Mouse (Mus musculus): ENCODE data around the gene Tmem86b.

The Tmem86b gene

DNA sequence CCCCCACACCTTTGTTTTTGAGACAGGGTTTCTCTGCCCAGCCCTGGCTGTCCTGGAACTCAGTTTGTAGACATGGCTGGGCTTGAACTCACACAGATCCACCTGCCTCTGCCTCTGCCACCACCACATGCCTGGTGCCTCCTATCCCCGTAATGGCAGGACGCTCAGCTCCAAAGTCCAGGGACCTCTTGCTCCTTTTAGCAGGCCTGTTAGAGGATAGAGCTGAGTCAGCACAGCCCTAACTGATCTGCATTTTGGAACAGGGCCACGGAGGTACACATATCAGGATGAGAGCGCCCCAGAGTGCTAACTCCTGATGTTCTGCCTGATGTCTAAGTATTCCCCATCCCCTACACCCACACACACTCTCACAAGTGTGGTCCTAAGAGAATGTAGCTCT is at the start of gene Tmem86b:
Tmem86b (minus strand) TSS at position 392 of the 400 bp plus-strand sequence.
- no peak for DNase-seq (ENCODE audit: low read depth, low spot score)
- Histone ChIP-seq H3K36me3 (ENCODE audit: control insufficient read depth, insufficient read depth, low read length, poor library complexity, severe bottlenecking) (peaks cover 25% of the 10 kb centered on the region), H3K27me3 (ENCODE audit: control insufficient read depth, insufficient read depth, low read length, poor library complexity, severe bottlenecking) (no peaks in the 10 kb centered on the region)

DNA sequence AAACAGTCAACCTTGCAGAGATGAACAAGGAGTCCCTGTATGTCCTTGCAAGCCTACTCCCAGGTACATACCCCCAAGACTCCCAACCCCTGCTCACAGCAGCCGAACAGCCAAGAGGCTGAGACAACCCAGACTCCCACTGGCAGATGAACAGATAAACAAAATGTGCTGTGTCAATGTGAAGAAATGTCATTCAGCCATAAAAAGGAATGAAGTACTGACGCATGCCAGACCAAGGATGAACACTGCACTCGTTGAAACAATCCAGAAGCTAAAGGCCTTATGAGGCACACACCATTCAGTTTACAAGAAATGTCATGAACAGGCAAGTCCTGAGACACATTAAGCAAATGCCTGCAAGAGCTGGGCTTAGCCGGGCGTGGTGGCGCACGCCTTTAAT is 44.0 kb upstream of the Tmem86b start:
- no peaks in the 10 kb centered on the region; the same call in none of the 2 replicates for H3K36me3 ChIP-seq (ENCODE audit: control insufficient read depth, insufficient read depth, low read length, poor library complexity, severe bottlenecking)
- H3K27me3 ChIP-seq (ENCODE audit: control insufficient read depth, insufficient read depth, low read length, poor library complexity, severe bottlenecking): no peaks in the 10 kb centered on the region
- DNase-seq (ENCODE audit: low read depth, low spot score): no peak

DNA sequence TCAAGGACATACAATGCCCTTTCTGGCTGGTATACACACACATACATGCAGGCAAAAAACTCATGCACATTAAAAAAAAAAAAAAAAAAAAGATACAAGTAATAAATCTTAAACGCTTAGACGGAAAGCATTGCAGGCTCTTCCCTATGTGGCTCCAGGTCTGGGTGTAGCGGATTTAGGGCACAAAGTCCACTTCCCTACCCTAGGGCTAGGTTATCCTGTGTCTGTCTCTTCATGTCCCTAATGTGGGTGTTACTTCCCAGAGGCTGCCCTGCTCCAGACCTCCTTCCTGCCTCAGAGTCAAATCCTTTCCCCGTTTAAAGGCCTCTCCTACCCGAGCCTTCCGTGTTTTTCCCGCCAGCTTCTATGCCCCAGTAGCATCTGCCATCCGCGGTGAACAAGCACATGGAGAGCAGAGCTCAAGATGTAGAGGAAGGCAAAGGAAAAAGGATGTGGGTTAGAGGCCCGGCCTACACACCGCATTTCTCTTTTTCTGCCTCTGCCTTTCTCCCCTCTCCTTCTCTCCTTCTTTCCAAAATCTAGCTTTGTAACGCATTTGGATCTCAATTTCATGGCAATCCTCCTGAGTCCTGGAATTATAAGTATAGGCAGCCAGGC is 43.0 kb upstream of the Tmem86b start:
- no peak for DNase-seq (ENCODE audit: low read depth, low spot score)
- H3K36me3 ChIP-seq (ENCODE audit: control insufficient read depth, insufficient read depth, low read length, poor library complexity, severe bottlenecking): no peaks in the 10 kb centered on the region; the same call in none of the 2 replicates
- H3K27me3 ChIP-seq (ENCODE audit: control insufficient read depth, insufficient read depth, low read length, poor library complexity, severe bottlenecking): no peaks in the 10 kb centered on the region

DNA sequence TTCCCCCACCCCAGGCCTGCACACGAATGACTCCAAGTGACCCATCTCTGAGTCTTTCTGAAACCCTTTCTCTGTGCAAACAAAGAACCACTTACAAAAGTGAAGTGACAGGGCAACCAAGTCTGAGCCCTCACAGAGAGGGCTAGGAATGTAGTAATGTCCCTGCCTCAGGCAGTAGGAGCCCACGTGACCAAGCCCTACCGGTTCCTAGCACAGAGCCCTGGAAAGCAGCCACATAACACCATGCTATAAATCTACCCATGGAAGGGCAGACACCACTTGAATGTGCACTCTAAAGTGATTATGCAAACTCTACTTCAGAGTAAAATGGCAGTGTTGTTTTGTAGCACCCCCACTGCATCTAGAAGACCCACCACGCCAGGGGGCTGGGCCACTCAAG is 40.7 kb upstream of the Tmem86b start:
- Histone ChIP-seq H3K27me3 (ENCODE audit: control insufficient read depth, insufficient read depth, low read length, poor library complexity, severe bottlenecking) (no peaks in the 10 kb centered on the region), H3K36me3 (ENCODE audit: control insufficient read depth, insufficient read depth, low read length, poor library complexity, severe bottlenecking) (no peaks in the 10 kb centered on the region; the same call in none of the 2 replicates)
- no peak for DNase-seq (ENCODE audit: low read depth, low spot score)

DNA sequence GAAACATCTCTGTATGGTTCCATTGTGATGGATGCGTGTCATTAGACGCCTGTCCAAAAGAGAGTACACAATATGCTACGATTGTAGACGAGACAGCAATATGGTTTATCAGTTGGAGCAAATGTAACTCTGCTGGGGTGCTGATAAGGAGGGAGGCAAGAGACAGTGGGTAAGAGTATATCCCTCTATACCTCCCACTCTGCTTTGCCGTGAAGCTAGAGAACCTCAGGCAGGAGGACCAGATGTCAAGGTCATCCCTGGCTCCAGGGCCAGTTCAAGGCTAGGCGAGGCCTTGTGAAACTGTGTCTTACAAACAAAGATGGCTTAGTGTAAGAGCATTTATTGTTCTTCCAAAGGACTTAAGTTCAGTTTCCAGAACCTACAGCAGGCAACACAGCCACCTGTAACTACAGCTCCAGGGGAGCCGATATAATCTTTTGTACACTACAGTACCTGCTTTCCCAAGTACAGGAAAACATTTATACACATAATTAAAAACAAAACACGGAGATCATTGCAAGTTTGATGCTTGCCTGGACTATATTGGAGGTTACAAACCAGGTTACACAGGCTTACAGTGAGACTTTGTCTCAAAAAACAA is 39.5 kb upstream of the Tmem86b start:
- H3K27me3 ChIP-seq (ENCODE audit: control insufficient read depth, insufficient read depth, low read length, poor library complexity, severe bottlenecking): no peaks in the 10 kb centered on the region
- H3K36me3 ChIP-seq (ENCODE audit: control insufficient read depth, insufficient read depth, low read length, poor library complexity, severe bottlenecking): no peaks in the 10 kb centered on the region; the same call in 1 of the 2 replicates
- DNase-seq (ENCODE audit: low read depth, low spot score): no peak

DNA sequence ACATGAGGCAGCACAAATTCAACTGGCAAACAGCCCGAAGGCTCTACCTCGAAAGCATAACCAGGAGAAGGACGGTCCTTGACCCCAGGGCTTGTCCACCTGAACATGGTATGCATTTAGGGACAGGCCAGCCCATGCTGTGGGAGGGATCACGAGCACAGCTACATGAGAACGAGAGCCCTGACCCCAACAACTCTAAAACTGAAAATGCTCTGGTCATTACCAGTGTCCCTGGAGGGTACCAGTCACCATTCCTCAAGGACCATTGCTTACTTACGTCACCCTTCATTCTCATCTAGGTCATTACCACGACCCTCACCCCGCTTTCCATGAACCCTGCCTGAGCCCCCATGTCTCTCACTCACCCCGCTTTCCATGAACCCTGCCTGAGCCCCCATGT is 37.9 kb upstream of the Tmem86b start:
- Histone ChIP-seq H3K36me3 (ENCODE audit: control insufficient read depth, insufficient read depth, low read length, poor library complexity, severe bottlenecking) (no peaks in the 10 kb centered on the region; the same call in 1 of the 2 replicates), H3K27me3 (ENCODE audit: control insufficient read depth, insufficient read depth, low read length, poor library complexity, severe bottlenecking) (no peaks in the 10 kb centered on the region)
- DNase-seq (ENCODE audit: low read depth, low spot score): no peak

DNA sequence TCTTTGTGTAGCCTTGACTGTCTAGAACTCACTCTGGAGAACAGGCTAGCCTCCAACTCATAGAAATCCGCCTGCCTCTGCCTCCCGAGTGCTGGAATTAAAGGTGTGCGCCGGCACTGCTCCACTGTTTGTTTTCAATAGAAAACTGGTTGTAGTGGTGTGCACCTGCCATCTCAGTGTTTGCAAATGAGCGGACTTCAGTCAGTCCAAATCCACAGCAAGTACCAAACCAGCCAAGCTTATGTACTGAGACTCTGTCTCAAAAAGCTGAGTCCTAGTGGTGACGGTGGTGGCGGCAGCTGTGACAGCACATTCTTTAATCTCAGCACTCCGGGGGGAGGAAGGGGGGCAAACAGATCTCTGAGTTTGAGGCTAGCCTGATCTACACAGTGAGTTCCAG is 37.3 kb upstream of the Tmem86b start:
- Histone ChIP-seq H3K36me3 (ENCODE audit: control insufficient read depth, insufficient read depth, low read length, poor library complexity, severe bottlenecking) (no peaks in the 10 kb centered on the region; the same call in 1 of the 2 replicates), H3K27me3 (ENCODE audit: control insufficient read depth, insufficient read depth, low read length, poor library complexity, severe bottlenecking) (no peaks in the 10 kb centered on the region)

DNA sequence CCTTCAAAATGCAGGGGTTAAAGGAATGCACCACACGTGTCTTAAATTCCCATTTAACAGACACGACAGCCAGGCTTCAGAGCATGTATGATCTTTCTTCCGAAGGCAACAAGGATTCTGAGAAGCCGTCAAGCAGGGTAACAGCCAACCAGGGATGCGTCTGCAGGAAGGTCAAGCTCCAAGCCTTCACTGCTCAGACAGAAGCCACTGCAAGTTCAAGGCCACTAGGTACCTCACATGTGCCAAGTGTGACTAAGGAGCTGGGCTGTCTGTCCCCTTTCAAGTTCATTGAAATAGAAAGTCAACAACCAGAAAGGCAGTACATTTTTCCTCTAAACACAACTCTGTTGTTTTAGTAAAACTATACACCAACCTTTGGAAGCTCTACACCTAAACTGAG is 35.6 kb upstream of the Tmem86b start:
- H3K36me3 ChIP-seq (ENCODE audit: control insufficient read depth, insufficient read depth, low read length, poor library complexity, severe bottlenecking): no peaks in the 10 kb centered on the region; the same call in 1 of the 2 replicates
- DNase-seq (ENCODE audit: low read depth, low spot score): no peak
- H3K27me3 ChIP-seq (ENCODE audit: control insufficient read depth, insufficient read depth, low read length, poor library complexity, severe bottlenecking): no peaks in the 10 kb centered on the region

More for the DNA sequence above, 37.3 kb upstream of the Tmem86b start:
- no peak for DNase-seq (ENCODE audit: low read depth, low spot score)

DNA sequence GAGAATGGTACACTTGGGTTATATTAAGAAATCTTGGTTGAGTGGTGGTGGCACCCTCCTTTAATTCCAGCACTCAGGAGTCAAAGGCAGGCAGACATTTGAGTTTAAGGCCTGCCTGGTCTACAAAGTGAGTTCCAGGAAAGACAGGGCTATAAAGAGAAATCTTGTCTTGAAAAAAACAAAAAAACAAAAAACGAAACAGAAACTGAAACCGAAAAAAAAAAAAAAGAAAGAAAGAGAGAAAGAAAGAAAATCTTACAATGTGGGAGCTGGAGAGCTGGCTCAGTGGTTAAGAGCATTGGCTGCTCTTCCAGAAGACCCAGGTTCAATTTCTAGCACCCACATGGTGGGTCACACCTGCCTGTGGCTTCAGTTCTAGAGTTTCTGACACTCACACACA is 32.5 kb upstream of the Tmem86b start:
- DNase-seq (ENCODE audit: low read depth, low spot score): no peak
- no peaks in the 10 kb centered on the region for H3K27me3 ChIP-seq (ENCODE audit: control insufficient read depth, insufficient read depth, low read length, poor library complexity, severe bottlenecking)
- H3K36me3 ChIP-seq (ENCODE audit: control insufficient read depth, insufficient read depth, low read length, poor library complexity, severe bottlenecking): no peaks in the 10 kb centered on the region

DNA sequence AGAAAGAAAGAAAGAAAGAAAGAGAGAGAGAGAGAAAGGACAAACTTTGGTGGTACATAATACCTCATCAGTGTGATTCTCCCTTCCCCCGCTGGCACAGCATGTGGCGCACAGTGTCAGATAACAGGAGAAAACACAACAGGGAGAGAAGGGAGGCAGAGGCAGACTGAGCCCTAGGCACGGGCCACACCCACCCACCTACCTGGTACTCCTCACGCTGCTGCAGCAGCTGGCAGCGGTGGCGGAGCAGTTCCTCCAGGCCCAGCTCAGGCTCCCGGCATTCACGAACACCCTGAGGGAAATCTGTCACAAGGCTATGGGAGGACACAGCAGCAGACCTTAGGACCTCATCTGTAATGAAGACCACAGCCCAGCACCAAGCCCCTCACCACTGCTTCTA is 32.0 kb upstream of the Tmem86b start:
- Histone ChIP-seq H3K27me3 (ENCODE audit: control insufficient read depth, insufficient read depth, low read length, poor library complexity, severe bottlenecking) (no peaks in the 10 kb centered on the region), H3K36me3 (ENCODE audit: control insufficient read depth, insufficient read depth, low read length, poor library complexity, severe bottlenecking) (no peaks in the 10 kb centered on the region)
- DNase-seq (ENCODE audit: low read depth, low spot score): no peak

DNA sequence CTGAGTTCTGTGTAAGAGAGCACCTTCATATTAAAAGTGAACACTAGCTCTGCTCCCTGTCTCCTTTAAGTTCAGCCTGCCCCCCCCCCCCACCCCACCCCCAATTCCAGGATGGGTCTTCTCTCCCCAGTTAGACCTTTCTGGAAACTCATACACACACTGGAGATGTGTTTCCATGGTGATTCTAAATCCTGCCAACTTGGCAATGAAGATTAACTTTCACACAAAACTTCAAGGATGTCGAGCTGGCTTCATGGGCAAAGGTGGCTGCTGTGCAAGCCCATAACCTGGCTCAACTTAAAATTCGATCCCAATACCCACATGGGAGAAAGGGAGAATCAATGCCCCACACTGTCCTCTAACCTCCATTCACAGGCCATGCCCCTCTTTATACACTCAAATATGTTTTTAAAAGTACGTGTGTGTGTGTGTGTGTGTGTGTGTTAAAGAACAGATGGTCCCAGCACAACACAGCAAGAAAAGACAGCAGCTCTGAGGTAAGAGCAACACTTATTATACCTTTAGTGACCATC is 28.8 kb upstream of the Tmem86b start:
- Histone ChIP-seq H3K27me3 (ENCODE audit: control insufficient read depth, insufficient read depth, low read length, poor library complexity, severe bottlenecking) (no peaks in the 10 kb centered on the region), H3K36me3 (ENCODE audit: control insufficient read depth, insufficient read depth, low read length, poor library complexity, severe bottlenecking) (no peaks in the 10 kb centered on the region)
- DNase-seq (ENCODE audit: low read depth, low spot score): no peak

DNA sequence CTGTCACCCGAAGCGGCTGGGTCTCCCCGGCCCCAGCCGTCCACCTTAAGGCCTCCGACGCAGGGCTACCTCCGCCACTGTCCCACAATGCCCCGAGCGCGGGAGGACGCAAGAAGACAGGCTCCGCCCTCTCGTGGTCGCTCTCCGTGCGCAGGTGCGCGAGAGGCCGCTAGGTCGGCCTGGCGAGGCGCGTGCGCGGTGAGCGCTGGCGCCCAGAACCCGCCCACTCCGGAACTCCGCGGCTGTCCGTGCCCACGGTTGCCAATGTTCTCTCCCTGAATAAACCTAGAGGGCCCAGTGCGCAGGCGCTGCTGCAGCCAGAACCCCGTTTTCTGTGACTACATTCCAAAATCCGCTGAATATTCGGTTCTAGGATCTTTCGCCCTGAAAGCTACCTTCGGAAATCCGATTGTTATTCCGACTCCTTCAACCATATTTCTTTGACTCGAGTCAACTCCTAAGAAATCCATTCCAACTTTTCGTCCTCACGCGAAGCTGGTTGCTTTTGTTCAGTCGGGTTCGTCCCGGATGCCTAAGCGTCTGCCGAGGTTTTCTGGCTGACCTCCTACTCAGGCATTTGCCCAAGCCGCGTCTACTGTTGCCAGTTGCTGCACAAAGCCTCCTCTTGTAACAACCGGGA is 27.8 kb upstream of the Tmem86b start, which contains the start of gene Ppp6r1:
Ppp6r1 (minus strand) TSS at position 108 of the 640 bp plus-strand sequence.
- Histone ChIP-seq H3K36me3 (ENCODE audit: control insufficient read depth, insufficient read depth, low read length, poor library complexity, severe bottlenecking) (no peaks in the 10 kb centered on the region), H3K27me3 (ENCODE audit: control insufficient read depth, insufficient read depth, low read length, poor library complexity, severe bottlenecking) (no peaks in the 10 kb centered on the region)
- DNase-seq (ENCODE audit: low read depth, low spot score): peak; percentile 98

DNA sequence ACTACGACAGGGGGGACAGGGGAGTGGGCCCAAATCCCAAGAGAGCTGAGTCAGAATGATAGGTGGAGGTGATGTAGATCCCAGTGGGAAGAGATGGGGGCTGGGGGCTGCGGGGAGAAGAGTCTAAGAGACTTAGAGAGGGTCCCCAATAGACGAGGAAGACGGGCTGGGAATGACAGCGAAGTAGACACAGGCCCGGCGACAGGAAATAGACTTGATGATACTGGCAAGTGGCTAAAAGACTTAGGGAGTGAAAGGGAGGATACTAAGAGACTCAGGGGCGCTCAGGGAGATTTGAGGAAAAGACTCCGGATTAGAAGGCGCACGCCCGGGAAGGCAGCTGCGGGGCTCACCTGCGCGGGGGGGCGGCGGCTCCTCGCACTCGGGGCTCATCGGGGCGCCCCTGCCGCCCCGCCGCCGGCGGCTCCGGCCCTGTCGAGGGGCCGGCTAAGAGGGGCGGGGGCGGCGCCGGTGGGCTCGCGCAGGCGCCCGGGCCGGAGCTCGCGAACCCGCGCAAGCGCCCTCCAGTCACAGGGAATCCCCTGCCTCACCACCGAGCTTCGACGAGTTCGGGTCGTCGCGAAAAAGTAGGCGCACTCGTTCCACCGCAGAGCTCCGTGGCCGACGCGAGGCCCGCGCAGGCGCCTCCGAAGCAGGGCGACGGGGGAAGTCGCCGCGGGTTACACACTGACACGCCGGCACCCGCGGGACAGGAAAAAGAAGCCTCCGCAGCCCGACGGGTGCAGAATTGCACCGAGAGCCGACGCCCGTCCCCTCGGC is 27.1 kb upstream of the Tmem86b start:
- DNase-seq (ENCODE audit: low read depth, low spot score): peak; percentile 29
- H3K27me3 ChIP-seq (ENCODE audit: control insufficient read depth, insufficient read depth, low read length, poor library complexity, severe bottlenecking): no peaks in the 10 kb centered on the region
- no peaks in the 10 kb centered on the region for H3K36me3 ChIP-seq (ENCODE audit: control insufficient read depth, insufficient read depth, low read length, poor library complexity, severe bottlenecking)

DNA sequence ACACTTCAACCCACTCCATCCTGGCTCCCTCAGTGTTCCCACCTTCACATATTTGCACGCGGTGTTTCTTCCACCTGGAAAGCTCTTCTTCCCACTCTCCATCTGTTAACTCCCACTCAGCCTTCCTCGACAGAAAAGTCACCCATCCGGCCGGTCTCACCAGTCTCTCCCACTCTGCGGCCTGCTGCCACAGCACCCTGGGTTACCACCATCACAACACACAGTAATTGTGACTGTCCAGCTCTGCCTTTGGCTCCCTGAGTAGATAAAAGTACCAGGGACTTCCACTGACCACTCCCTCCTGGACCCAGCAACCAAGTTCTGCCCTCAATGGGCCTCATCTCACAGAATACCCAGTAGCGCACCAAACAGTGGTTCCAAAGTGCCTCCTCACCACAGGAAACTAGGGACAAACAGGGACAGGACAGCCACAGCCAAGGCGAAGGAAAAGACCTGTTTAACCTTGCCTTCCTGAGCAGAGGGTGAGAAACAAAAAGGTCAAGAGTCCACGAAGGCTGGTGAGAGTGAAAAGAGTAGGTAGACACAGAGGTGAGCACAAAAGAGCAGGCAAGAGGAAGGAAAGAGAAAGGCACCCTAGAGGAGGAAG is 26.4 kb upstream of the Tmem86b start:
- H3K27me3 ChIP-seq (ENCODE audit: control insufficient read depth, insufficient read depth, low read length, poor library complexity, severe bottlenecking): no peaks in the 10 kb centered on the region
- no peaks in the 10 kb centered on the region for H3K36me3 ChIP-seq (ENCODE audit: control insufficient read depth, insufficient read depth, low read length, poor library complexity, severe bottlenecking)
- DNase-seq (ENCODE audit: low read depth, low spot score): no peak

Measured in splenic B cell, adult 2 months (primary cell).